Mouse (Mus musculus): Measurements from ENCODE around the gene Erbb2.

Erbb2 gene

DNA sequence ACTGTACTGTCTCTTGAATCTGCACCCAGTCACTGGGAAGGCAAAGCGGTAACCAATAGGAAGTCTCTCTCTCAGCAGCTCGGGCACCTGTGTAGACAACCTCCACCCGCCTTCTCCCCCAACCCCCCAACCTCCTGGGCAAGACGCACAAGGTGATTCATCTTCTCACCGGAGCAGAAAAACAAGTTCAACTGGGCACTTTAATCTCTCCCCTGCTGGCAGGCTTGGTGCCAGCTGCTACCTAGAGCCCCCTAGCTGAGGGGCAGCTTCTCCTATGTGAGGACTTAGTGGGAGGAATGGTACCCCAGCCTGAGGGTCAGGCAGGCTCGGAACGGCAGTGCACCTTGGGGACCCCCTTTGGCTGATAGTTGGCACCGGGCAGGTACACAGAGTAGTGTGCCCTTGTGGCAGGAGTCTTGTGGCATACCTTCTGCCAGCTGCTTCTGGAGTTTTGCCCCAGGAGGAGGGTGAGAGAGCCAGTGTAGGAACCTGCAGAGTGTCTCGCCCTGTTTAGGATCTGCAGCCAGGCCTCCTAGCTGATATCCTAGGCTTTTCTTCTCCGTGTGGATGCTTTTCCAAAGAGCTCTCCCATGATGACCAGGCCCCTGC is 6.8 kb downstream of the Erbb2 start:
- DNase-seq, result no peak

DNA sequence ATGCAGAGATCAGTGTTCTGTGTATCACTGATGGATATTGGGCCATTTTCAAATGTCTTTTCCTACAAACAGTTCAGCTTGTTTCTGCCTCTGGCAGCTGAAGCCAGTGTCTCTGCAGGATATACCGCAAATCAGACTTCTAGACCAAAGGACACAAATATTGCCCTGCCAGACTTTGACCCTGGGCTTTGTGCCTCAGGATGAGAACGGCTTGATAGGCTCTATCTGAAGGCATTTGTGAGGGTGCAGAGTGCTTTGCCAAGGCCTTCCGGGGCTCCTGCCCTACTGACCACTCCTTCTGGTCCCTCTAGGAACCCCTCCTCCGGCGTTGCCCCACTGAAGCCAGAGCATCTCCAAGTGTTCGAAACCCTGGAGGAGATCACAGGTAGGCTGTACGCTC is 14.3 kb downstream of the Erbb2 start:
- no peak for DNase-seq

DNA sequence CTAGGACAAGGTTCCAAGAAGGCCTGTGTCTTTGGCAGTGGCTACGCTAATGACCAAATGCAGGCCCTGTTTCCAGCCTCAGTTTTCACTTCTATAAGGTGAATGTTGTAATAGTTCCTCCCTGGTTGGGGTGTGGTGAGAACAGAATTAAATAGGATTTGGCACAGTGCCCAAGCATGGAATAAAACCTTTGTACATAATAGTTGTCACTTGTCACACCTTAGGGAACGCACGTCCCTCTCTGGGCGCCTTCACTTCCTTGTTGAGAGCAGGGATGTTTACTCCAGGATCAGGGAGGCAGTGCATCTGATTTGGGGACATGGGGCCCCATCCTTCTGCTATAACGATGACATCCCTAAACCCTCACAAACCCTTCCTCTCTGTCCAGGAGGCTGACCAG is 16.2 kb downstream of the Erbb2 start:
- DNase-seq, result no peak

DNA sequence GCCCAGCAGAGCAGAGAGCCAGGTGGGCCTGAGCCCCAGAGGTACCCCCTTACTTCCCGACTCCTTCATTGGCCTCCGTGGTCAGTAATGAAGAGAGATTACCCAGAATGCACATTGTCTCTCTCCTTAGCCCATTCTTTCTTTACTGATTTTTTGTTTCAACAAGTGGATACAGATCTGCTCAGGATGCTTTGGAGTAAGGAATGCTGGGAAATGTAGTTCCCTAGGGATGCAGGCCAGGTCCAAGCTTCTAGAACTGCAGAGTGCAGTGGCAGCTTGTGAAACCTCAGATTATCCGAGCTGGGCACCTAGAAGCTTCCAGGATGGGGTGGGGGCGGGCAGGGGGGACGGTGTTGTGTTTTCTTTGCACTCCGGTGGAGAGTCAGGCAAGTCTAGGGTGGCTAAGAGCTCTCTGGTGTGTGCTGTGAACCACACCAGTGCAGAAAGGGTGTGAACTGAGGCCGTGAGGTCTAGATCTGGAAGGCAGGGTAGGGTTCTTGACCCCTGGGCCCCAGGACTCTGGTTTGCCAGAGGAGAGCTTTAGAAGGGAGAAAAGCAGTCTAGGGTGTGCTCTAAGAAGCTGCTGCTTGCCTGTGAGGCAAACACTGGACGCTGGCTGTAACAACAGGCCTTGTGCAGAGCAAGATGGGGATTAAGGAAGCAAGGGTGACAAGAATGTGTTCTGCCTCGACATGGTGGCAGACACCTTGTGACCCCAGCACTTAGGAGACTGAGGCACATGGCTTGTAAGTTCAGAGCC is 19.7 kb downstream of the Erbb2 start:
- no peak for DNase-seq

DNA sequence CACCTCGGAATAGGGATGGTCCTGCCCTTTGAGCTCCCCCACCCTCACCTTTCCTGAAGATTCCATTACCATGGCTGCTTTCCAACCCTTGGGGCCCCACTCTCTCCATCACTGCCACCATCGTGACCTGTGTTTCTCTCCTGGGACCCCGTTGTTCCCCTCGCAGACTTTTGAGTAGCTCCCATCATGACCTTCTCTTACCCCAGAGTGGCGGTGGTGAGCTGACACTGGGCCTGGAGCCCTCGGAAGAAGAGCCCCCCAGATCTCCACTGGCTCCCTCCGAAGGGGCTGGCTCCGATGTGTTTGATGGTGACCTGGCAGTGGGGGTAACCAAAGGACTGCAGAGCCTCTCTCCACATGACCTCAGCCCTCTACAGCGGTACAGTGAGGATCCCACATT is 23.5 kb downstream of the Erbb2 start:
- DNase-seq, result no peak

DNA sequence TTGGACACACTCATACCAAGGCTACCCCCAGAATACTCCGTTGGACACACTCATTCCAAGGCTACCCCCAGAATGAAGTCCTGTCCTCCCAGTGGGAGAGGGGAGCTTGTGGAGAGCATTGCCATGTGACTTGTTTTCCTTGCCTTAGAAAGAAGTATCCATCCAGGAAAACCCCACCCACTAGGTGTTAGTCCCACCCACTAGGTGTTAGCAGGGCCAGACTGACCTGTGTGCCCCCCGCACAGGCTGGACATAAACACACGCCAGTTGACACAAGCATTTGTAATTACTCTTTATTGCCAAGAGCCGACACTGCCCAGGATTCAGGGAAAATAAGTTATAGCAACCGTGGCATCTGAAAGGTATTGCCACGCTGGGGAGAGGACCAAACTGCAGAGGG is 25.2 kb downstream of the Erbb2 start:
- peak; percentile 54 for DNase-seq

DNA sequence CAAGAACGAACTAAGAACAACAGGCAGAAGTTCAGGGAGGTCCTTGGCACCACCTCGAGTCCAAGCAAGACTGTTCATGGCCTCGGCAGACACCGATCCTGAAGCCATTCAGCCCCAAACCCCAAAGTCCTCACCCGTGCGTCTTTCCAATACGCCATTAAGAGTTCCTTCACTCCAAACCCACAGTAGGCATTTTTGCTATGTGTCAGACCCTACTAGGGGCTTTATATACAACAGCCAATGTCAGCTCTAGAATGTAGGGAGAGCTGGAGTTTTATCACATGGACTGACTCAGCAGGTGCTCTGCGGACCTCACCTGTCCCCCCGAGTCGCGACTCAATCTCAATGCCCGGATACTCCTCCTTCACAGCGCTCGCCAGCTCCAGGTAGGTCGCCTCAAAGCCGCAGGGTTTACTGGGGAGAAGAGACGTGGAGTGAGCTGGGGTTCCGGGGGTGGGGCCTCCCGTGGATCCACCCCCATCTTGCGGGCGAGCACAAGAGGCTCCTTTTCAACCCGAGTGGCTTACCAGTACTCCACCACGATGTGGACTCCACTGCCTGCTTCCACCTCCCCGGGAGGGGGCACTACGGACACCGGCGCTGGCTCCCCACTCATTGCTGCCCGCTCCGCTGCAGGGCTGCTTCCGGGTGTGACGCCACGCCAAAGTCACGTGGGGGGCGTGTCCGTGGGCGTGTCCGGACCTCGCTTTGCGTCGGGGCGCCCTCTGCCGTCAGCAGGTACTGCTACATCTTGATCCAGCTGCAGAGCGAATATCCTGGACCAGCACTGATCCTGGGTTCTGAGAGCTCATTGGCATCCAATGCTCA is 26.3 kb downstream of the Erbb2 start, which contains the start of gene Mien1:
Mien1 (minus strand) TSS at position 661 of the 828 bp plus-strand sequence.
- peak; percentile 95 for DNase-seq

DNA sequence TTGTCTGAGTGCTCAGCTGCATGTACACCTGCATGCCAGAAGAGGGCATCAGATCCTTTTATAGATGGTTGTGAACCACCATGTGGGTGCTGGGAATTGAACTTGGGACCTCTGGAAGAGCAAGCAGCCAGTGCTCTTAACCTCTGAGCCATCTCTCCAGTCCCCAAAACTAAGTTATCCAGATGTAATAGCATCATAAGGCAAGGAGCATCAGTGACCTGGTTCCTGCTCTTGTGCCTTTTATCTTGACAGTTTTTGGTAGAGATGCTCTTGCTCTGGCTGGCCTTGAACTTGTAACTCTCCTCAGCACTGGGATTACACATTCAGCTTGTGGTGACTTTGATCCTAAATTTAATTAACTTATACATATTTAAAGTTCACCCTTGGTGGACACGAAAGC is 31.4 kb downstream of the Erbb2 start:
- DNase-seq, result no peak

DNA sequence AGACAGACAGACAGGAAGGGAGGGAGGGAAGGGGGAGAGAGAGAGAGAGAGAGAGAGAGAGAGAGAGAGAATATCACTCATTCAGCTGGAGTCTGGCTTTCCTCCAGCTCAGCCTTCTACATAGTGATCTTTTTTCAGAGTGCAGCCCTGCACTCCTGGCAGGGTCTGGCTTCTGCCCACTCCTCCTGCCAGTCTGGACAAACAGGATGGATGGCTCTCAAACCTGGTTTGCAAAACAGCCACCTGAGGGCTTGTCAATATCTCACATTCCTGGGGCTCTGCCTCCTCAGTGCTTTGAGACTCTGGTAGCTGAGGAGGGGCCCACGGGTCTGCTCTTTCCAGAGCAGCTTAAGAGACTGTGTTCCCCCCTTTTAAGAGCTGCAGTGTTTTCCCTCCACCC is 33.0 kb downstream of the Erbb2 start:
- no peak for DNase-seq

DNA sequence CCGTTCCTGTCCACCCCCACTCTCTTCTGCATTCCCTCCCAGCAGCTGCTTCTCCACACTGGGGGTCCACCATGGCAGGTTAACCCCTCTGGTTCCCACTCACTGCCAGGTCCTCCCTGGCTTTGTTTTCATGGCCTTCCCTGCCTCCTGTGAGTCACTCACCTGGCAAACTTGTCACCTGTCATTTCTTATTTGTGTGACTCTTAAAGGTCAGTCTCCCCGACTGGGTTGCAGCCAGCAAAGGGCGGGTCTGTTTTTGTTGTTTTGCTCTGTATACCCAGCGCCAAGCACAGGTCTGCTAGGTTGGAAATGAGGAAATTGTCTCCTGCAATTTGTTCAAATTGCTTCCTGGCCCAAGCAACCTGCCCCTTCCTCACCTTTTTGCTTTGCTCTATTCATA is 33.4 kb downstream of the Erbb2 start:
- DNase-seq, result no peak

DNA sequence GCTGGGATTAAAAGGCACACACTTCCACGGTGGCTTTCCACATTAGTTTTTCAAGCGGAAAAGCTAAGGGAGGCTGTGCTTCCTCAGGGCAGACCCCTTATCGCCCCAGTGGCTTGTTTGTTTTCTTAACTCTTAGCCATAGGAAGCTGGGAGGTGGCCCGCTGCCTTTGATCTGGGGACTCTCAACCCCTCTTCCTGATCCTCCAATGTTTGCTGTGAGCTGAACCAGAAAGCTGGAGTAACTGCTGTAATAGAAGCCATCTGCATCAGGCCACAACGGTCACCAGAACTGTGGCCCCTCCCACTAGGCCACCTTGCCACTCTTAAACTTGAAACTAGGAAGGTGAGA is 33.9 kb downstream of the Erbb2 start, which contains the start of gene Grb7:
Grb7 (plus strand) TSS at position 182 of the 349 bp plus-strand sequence.
- DNase-seq, result no peak

DNA sequence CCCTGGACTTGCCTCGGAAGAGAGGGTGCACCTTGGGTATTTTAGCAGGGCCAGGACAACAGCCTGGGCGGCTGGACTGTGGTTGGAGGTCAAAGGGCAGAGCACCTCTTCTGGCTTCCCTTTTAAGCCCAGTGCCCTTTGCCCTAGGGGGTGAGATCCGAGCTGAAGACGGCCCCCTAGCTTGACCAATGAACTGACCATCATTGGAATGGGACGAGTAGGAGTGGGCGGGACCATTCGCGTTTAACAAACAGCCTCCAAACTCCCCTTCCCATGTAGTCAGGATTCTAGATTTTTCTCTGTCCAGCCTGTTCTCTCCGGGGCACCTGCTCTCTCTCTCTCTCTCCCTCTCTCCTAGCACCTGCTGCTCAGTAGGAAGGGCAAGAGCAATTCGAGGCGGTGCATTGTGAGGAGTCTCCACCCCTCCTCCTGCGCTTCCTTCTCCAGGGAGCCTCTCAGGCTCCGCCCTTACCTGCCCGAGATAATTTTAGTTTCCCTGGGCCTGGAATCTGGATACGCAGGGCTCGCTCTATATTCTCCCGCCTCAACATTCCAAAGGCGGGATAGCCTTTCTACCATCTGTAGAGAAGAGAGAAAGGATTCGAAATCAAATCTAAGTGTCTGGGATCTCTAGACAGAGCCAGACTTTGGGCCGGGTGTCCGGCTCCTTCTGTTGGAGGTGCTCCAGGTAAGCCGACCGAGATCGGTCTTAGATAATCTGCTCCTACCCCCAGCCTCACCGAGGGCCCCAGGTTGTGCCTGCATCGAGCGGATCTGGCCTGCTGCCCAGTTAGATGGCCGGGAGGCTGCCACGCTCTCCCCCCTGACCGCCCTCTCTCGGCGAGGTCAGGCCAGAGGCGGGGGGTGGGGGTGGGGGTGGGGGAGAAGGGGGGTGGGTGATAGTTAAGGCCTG is 34.5 kb downstream of the Erbb2 start:
- DNase-seq, result peak; percentile 80

DNA sequence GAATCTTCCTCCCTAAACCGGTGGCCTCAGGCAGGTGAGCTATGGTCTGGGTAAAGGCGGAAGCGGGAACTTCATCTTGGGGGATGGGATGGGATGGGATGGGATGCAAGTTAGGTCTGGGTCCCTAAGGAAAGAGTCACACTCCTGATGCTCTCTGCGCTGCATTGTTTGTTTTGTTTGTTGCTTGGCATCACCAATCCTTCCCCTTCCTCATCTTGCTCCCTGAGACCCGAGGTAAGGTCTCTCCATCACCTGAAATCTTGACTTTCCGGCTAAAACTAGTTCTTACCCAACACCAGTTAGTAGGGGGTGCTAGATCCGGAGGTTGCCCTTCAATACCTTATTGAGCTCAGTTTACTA is 35.2 kb downstream of the Erbb2 start:
- DNase-seq, result no peak

DNA sequence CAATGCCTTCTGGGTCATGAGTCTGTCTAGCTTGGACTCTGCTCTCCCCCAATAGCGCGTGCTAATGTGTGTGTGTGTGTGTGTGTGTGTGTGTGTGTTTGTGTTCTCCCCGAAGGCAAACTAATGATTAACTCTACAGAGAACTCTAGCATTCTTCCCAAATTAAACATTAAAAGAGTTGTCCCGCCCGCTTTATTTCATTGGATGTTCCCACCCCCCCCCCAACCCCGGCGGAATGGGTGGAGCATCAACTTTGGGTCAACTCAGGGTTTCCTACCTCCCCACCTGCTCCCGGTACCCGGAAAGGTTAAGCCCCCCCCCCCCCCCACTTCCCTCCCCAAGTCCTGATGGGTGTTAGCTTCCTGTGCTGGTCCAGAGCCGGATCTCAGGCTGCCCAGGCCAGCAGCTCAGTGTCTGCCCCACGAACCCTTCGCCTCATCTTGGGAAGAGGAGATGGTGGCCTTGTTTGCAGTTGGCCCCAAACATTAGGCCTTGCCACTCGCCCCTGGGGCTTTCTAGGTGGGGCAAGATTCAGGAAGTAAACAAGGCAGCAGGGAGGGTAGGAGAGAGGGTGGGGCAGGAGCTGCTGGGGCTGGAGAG is 36.0 kb downstream of the Erbb2 start:
- no peak for DNase-seq

DNA sequence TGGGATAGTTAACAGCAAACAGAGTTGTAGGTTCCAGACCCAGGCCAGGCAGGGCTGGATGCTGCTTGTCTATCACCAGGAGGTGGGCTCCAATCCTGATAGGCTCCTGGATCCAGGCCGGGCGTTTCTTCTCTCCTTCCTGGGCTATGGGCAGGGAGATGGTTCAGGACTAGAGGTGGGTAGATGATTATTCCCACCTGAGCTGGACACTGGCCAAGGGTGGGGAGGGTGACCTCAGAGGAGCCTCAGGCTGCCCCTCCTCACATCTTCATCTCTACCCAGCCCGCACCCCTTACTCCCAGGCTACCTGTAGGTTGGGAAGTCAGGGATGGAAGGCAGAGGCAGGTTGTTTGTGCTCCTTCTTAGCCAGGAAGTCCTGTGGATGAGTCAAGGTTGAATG is 37.1 kb downstream of the Erbb2 start:
- DNase-seq, result peak; percentile 52

DNA sequence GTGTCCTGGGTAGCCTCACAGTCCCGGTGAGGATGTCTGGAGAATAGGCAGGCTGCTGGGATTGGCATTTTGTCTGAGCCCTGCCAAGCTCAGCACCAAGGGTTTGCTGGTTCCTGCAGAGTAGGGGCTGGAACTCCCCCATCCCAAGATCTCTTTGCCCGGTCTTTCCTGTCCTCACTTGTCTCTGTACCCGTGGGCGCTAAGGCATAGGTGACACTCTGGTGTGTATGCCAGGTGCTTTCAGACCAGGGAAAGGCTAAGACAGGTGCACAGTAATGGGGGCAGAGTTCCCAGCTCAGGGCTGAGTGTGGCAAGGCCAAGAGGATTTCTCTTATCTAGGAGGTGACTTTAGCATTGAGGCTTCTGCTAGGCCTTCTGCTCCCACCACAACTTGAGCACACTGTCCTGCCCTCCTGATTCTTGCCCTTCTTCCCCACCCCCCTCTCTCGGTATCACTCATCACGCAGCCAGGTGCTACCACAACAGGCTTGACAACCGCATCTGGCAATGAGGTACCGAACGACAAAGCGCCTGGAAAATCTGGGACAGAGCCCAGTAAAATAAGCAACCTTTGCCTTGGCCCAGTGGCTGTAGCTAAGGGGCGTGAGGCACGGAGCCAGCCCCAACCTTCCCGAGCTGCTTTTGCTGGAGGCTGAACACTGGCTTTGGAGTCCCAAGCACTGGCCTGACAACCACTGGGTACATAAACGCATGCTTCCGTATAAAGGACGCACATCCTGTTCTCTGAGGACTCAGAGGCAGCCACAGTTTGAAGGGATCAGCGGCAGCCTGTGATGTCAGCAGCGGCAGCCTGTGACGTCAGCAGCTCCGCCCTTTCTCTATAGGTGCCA is 37.9 kb downstream of the Erbb2 start:
- no peak for DNase-seq

DNA sequence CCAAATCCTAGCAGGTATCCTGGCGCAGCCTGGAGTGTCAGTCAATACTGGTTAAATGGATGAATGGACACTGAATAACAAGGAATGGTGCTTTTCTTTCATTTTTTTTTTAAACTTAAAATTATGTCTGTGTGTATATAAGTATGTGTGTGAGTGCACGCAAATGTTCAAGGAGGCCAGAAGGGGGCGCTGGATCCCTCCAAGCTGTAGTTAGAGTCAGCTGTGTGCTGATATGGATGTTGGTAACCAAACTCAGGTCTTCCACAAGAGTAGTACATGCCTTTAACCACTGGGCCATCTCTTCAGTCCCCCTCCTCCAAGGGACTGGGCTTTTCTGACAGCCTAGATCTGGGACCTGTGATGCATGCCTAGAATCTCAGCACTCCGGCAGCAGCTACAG is 43.2 kb downstream of the Erbb2 start:
- DNase-seq, result peak; percentile 20

DNA sequence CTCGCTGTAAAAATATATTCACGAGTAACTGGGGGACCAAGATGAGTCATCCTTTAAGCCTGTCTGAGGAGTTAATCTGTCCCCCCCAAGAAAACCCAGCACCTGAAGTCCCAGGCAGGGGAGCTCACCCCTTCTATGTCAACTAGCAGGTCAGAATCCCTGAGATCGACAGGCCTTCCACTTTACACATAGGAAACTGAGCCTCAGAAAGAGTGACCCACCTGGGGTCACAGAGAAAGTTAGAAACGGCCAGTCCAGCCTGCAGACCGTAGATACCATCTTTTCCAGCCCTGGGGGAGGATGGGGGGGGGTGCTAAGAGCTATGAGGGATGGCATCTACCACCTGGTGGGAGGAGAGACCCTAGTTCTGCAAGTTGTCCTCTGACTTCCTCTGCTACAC is 44.3 kb downstream of the Erbb2 start:
- DNase-seq, result peak; percentile 20

DNA sequence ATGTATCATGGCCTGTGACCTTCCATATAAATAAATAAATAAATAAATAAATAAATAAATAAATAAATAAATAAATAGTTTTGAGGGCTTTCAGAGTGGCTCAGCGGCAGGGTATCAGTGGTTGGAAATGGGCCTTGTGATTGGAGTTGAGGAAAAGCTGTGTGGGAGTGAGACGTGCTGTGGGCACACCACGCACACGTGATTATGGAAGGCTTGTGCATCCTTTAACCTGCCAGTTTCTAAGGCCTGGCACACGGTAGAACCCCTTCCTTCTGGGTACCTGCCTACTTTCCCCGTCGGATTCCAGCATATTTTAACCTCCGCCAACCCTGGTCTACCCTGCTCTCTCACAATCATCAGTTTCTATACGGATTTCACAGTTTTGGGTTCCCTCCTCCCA is 44.7 kb downstream of the Erbb2 start:
- DNase-seq, result no peak

DNA sequence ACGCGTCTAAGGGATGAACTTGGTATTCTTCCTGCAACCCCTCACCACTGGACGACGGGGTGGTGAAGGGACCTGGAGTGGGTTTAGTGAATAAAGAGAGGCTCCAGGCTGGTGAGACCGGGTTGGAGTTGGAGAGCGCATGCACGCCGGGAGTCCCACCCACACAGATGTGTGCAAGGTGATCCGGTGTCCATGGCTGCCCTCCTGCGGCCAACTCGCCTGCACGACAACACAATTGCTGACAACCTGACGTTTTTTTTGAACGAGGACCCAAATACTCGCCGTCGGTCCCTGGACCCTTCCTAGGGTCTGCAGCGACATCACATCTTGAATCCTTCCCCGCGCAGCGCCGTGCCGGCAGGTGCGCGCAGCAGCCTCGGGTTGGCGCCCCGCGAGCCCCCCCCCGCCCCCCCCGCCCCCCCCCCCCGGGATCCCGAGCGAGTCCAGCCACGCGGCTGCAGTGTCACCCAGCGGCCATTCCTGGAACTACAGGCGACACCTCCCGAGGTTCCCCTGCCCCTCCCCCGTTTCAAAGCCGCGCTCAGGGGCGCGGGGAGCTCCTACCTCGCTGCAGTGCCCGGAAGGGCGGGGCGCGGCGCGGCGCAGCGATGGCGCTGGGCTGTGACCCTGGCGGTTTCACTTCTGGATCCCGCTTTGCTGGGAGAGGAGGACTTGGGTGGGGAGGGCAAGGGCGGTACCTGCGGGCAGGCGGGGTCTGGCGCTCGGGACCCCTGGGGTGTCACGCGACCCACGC is 45.3 kb downstream of the Erbb2 start:
- peak; percentile 89 for DNase-seq

Data from cerebellum, adult 9-11 months (tissue).